Mouse (Mus musculus) CH12.LX (cell line): ENCODE results near the gene Irx5. TPM values are rescaled to one million over a fixed set of nuclear protein-coding genes. Genes with fewer than 3 reads are reported as not detected.

Experiments
- DNase-seq: peaks from one replicate; pipeline ENCODE4 v3.0.0-alpha.2; 2013; ENCODE audit errors: extremely low read depth
- H3K27ac ChIP-seq: 2 replicates; pipeline ENCODE4 v1.5.1; 2012; ENCODE audit warnings: low read depth, mild to moderate bottlenecking, control low read depth, moderate library complexity; ENCODE audit not compliant: insufficient read depth
- H3K27me3 ChIP-seq: replicated peaks from 2 replicates; pipeline ENCODE3; 2012; ENCODE audit warnings: inconsistent platforms
- H3K36me3 ChIP-seq, 2 experiments: replicated peaks in 1 of 2; 2 replicates each; pipeline versions ENCODE3 to v1.6.1; 2012; ENCODE audit warnings: inconsistent platforms in 1 of 2, low read length in 1 of 2, mild to moderate bottlenecking in 1 of 2, mixed read lengths in 1 of 2, moderate library complexity in 1 of 2; ENCODE audit not compliant: control insufficient read depth in 1 of 2, insufficient read depth in 1 of 2
- H3K4me1 ChIP-seq, 2 experiments: 2 replicates each; pipeline ENCODE4 v1.6.1; 2012; ENCODE audit warnings: inconsistent platforms in 1 of 2, moderate library complexity in 1 of 2; ENCODE audit not compliant: insufficient read depth in 2 of 2, control insufficient read depth in 1 of 2
- H3K4me2 ChIP-seq: 2 replicates; pipeline ENCODE4 v1.6.1; 2012; ENCODE audit warnings: low read depth, mild to moderate bottlenecking, control low read depth; ENCODE audit not compliant: poor library complexity, insufficient read depth, severe bottlenecking
- H3K4me3 ChIP-seq, 3 experiments: fragments of 150-350 bp in 1 of 3; sonication (generic) in 1 of 3; replicated peaks in 1 of 3; 2 replicates each; pipeline versions ENCODE3 to v1.5.1; 2011 to 2012; ENCODE audit warnings: low read depth in 2 of 3, low read length in 2 of 3, mild to moderate bottlenecking in 2 of 3, moderate library complexity in 2 of 3, control low read depth in 1 of 3, improper control_type of control experiment in 1 of 3, inconsistent platforms in 1 of 3, mixed read lengths in 1 of 3; ENCODE audit not compliant: poor library complexity in 1 of 3
- H3K79me2 ChIP-seq: replicated peaks from 2 replicates; pipeline ENCODE4 v1.6.1; 2012; ENCODE audit warnings: mild to moderate bottlenecking, moderate library complexity; ENCODE audit not compliant: control insufficient read depth, poor library complexity, insufficient read depth, severe bottlenecking; ENCODE audit errors: extremely low read depth
- H3K9ac ChIP-seq: 2 replicates; pipeline ENCODE4 v1.6.1; 2012; ENCODE audit warnings: low read depth, mild to moderate bottlenecking, control low read depth, moderate library complexity; ENCODE audit not compliant: insufficient read depth
- H3K9me3 ChIP-seq: replicated peaks from 2 replicates; pipeline ENCODE3; 2012; ENCODE audit warnings: low read length, inconsistent platforms, mixed read lengths
- CTCF ChIP-seq, 2 experiments: IDR thresholded peaks in 1 of 2; conservative IDR thresholded peaks in 1 of 2; 2 replicates each; pipeline ENCODE4 v1.5.1; 2011 to 2012; ENCODE audit warnings: low read depth in 2 of 2, low read length in 2 of 2, improper control_type of control experiment in 1 of 2, inconsistent platforms in 1 of 2, mild to moderate bottlenecking in 1 of 2, moderate library complexity in 1 of 2
- EP300 ChIP-seq: IDR thresholded peaks from 2 replicates; pipeline ENCODE4 v1.6.1; 2011; ENCODE audit warnings: low read length, improper control_type of control experiment
- JUN ChIP-seq: IDR thresholded peaks from 2 replicates; pipeline ENCODE4 v1.6.1; 2011; ENCODE audit warnings: low read depth, mild to moderate bottlenecking, low read length, improper control_type of control experiment, moderate library complexity; ENCODE audit not compliant: insufficient read depth
- MAFK ChIP-seq: IDR thresholded peaks from 2 replicates; pipeline ENCODE4 v1.6.1; 2011; ENCODE audit warnings: low read length, improper control_type of control experiment; ENCODE audit not compliant: insufficient replicate concordance
- MXI1 ChIP-seq: IDR thresholded peaks from 2 replicates; pipeline ENCODE4 v1.6.1; 2011; ENCODE audit warnings: mild to moderate bottlenecking, low read depth, low read length, improper control_type of control experiment
- MYC ChIP-seq: IDR thresholded peaks from 2 replicates; pipeline ENCODE4 v1.6.1; 2011; ENCODE audit warnings: low read depth, mild to moderate bottlenecking, improper control_type of control experiment, low read length
- PAX5 ChIP-seq: IDR thresholded peaks from 2 replicates; pipeline ENCODE4 v1.6.1; 2012; ENCODE audit warnings: low read length, inconsistent platforms, mixed read lengths
- POLR2A ChIP-seq: IDR thresholded peaks from 2 replicates; pipeline ENCODE4 v1.6.1; 2011; ENCODE audit warnings: low read depth, mild to moderate bottlenecking, improper control_type of control experiment, low read length
- SIN3A ChIP-seq: IDR thresholded peaks from 2 replicates; pipeline ENCODE4 v1.6.1; 2012; ENCODE audit warnings: low read length, improper control_type of control experiment, inconsistent platforms
- TCF12 ChIP-seq: IDR thresholded peaks from 2 replicates; pipeline ENCODE4 v1.6.1; 2014; ENCODE audit warnings: low read depth, mild to moderate bottlenecking, inconsistent platforms, low read length, improper control_type of control experiment
- UBTF ChIP-seq: IDR thresholded peaks from 2 replicates; pipeline ENCODE4 v1.6.1; 2012; ENCODE audit warnings: low read depth, mild to moderate bottlenecking, inconsistent platforms, low read length, improper control_type of control experiment, moderate library complexity
- ZC3H11A ChIP-seq: IDR thresholded peaks from 2 replicates; pipeline ENCODE4 v1.6.1; 2012; ENCODE audit warnings: low read depth, mild to moderate bottlenecking, inconsistent platforms, low read length, improper control_type of control experiment
- ZKSCAN1 ChIP-seq: IDR thresholded peaks from 2 replicates; pipeline ENCODE4 v1.6.1; 2012; ENCODE audit warnings: low read depth, inconsistent platforms, low read length, improper control_type of control experiment, borderline replicate concordance
- ZMIZ1 ChIP-seq: IDR thresholded peaks from 2 replicates; pipeline ENCODE4 v1.6.1; 2012; ENCODE audit warnings: low read depth, mild to moderate bottlenecking, inconsistent platforms, low read length, improper control_type of control experiment
- ZNF384 ChIP-seq: IDR thresholded peaks from 2 replicates; pipeline ENCODE4 v1.6.1; 2012; ENCODE audit warnings: low read depth, low read length, improper control_type of control experiment, inconsistent platforms
- dilution Hi-C: fragments of 300-500 bp; cut with MboI; formaldehyde crosslinking; loops from 2 replicates; pipeline ENCODE4 v1.14.3; 2020; ENCODE audit warnings: low sequenced_read_pairs; ENCODE audit not compliant: extremely low pct_unique_long_range_greater_than_20kb, extremely low pct_ligation_motif_present
- in situ Hi-C: fragments of 300-500 bp; cut with MboI; formaldehyde crosslinking; loops from 3 replicates; pipeline ENCODE4 v1.14.3; 2019; ENCODE audit warnings: low sequenced_read_pairs, low pct_ligation_motif_present, low pct_unique_long_range_greater_than_20kb, mixed read lengths
- polyA plus RNA-seq: library from polyadenylated mRNA; unstranded; fragments of >175 nt; gene quantifications from 2 replicates; pipeline ENCODE4 v1.2.1, GENCODE M21; 2012; ENCODE audit warnings: low read depth; ENCODE audit not compliant: insufficient read length
- total RNA-seq, 2 experiments: library from RNA; depleted of rRNA; stranded (reverse); fragments of 300-350 nt in 1 of 2; fragments of >200 nt in 1 of 2; gene quantifications; 2 replicates each; pipeline ENCODE4 v1.2.3; 2012 to 2014

Gene Irx5
- total and polyA plus RNA-seq, 3 experiments: not detected

DNA sequence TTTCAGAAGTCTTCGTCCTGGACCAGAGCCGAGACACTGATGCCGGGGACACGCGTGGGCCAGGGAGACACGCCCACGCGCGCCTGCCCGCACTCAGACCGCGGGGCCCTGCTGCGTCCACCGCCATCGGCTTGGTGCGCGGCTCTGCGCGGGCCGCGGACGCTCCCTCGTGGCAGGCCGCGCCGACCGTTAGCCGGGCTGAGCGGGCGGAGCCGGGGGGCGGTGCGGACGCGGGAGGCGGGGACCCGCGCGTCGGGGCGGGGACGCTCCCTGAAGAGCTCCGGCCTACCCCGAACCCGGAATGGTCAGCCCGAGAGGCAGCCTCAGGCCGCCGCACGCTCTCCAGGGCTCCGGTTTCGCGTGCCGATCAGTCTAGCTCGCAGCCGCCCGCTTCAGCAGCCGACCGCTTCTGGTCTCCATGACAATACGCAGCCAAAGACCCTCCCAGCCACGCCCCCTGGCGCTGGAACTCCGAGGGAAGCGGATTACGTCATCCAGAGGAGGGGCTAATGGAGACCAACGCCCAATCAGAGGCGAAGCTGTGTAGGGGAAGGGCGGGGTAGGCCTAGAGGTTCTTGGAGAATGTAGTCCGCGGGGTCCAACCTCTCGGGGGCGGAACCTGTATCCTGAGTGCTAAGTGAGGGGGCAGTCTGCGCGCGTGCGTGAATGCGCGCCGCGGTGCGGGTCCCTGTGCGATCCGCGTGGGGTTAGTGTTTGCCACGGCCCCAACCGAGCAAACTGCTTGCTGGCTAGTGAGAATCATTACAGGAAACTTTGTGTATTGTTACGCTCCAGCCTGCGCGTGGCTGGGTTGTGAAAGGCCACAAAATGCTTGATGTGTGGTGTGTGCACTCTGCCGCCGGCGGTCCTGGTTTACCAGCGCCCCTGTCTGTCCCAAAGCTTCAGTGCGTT is 1.5 kb upstream of the Irx5 start:
- in situ Hi-C loops (no loop called here), dilution Hi-C loops (no loop called here)
- Histone ChIP-seq H3K4me3 (no peak overlapping the region), H3K36me3 (no peaks in the 10 kb centered on the region), H3K4me2 (no peak overlapping the region), H3K27ac (no peak overlapping the region), H3K9ac (no peak overlapping the region), H3K79me2 (no peaks in the 10 kb centered on the region), H3K9me3 (peaks cover 76% of the 10 kb centered on the region)
- no peak for DNase-seq
- TF ChIP-seq PAX5 (no peak), MYC (no peak), MXI1 (no peak), JUN (no peak), ZNF384 (no peak), UBTF (no peak)
- TF ChIP-seq, all 38 proteins: peak for 0
- Histone ChIP-seq H3K4me1 (no peaks in the 10 kb centered on the region), H3K27me3 (no peaks in the 10 kb centered on the region)

DNA sequence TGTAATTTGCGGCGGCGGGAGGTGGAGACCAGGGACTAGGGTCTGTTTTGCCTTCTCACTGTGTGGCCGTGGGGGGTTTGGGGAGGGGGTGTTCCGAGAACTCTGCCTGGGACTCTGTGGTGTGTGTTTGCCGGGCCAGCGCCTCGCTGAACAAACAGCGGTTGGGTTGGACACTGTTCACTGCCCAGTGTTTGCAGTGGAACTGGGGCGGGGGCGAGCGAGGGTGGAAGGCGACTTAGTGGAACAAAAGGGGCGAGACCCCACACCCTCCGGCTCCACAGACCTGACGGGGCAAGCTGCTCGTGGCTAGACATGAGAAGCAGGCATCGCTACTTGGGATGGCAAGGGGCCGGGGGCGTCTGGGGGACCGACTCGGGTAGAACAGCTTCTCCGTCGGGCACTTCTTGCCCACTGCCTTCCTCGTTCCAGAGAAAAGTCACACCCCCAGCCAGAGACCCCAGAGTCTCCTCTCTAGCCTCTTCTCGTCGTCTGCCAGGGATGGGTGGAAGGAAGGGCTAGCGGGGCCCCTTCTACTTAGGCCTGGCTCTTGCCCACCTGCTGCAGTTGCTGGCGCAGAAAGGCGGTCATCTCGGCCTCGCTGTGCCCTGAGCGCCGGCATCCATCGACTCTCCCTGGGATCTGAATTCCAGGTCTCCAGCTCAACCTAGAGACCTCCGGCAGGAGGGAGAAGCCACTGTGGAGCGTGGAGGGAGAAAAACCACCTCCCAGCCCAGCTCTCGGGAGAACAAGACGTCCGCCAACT is 631 bp upstream of the Irx5 start:
- Histone ChIP-seq H3K27ac (no peak overlapping the region), H3K9me3 (peaks cover 78% of the 10 kb centered on the region), H3K36me3 (no peaks in the 10 kb centered on the region), H3K4me3 (no peak overlapping the region), H3K4me1 (no peaks in the 10 kb centered on the region), H3K79me2 (no peaks in the 10 kb centered on the region), H3K4me2 (no peak overlapping the region), H3K9ac (no peak overlapping the region), H3K27me3 (no peaks in the 10 kb centered on the region)
- dilution Hi-C loops: no loop called here
- in situ Hi-C loops: no loop called here
- TF ChIP-seq TCF12: no peak
- no peak for TF ChIP-seq ZMIZ1
- TF ChIP-seq SIN3A: no peak
- TF ChIP-seq ZKSCAN1: no peak
- no peak for TF ChIP-seq EP300
- no peak for TF ChIP-seq ZC3H11A
- TF ChIP-seq PAX5: no peak
- no peak for TF ChIP-seq MAFK
- TF ChIP-seq CTCF (conservative IDR thresholded peaks at IDR 0.05 in 1 of 2, IDR thresholded peaks at IDR 0.05 in 1 of 2; ENCODE audit: low read depth in 2 of 2, low read length in 2 of 2): no peak
- no peak for TF ChIP-seq MXI1
- no peak for TF ChIP-seq POLR2A
- DNase-seq: no peak
